In genomic region chr1:139494630-139495029, GRCm38 (mm10) we compare ENCODE assay signal across 27 mouse cellular contexts. TPM values are rescaled to one million over a fixed set of nuclear protein-coding genes. Genes with fewer than 3 reads are reported as not detected.
"Had no signal": no experiment of that assay in that cellular context is flagged by ENCODE, and none has a peak within 500 bp of the region (broad histone marks: within the 10 kb centered on the region; RNA-seq: fewer than 3 reads in every experiment).

No protein-coding gene starts in this region.

- H3K9ac ChIP-seq: kidney, embryonic 15.5 days; limb, embryonic 12.5 days; limb, embryonic 15.5 days; liver, embryonic 14.5 days; liver, postnatal 0 days; lung, embryonic 14.5 days; stomach, embryonic 15.5 days had no signal

- H3K4me3 ChIP-seq: kidney, embryonic 15.5 days; left cerebral cortex, adult 2 months; limb, embryonic 12.5 days; limb, embryonic 15.5 days; stomach, embryonic 15.5 days had no signal

- H3K9me3 ChIP-seq: kidney, embryonic 15.5 days; limb, embryonic 12.5 days; limb, embryonic 15.5 days; stomach, embryonic 15.5 days had no signal

- H3K27ac ChIP-seq: kidney, embryonic 15.5 days; left cerebral cortex, adult 2 months; limb, embryonic 12.5 days; limb, embryonic 15.5 days; liver, embryonic 14.5 days; macrophage; stomach, embryonic 15.5 days had no signal

- H3K27me3 ChIP-seq: kidney, embryonic 15.5 days; limb, embryonic 12.5 days; limb, embryonic 15.5 days; stomach, embryonic 15.5 days had no signal

- H3K4me1 ChIP-seq: kidney, embryonic 15.5 days; limb, embryonic 12.5 days; limb, embryonic 15.5 days; stomach, embryonic 15.5 days had no signal

- DNase-seq: kidney, adult 8-10 months; kidney, postnatal 10 days; kidney, postnatal 36 days; layer of hippocampus, postnatal 36 days; liver, postnatal 0 days; lung, embryonic 14.5 days; midbrain, embryonic 14.5 days; right cerebral cortex, adult 18-20 months; right cerebral cortex, postnatal 14 days; right cerebral cortex, postnatal 4 days; spleen, adult 18-20 months; thymus, postnatal 25 days had no signal

RNA-seq across cellular contexts. Expression of gene F13b, which starts 6.9 kb away (rescaled TPM):
- total RNA-seq: layer of hippocampus, adult 8-10 months; layer of hippocampus, postnatal 10 days; layer of hippocampus, postnatal 36 days; left cerebral cortex, adult 2 months; left cerebral cortex, postnatal 10 days; left cerebral cortex, postnatal 36 days; megakaryocyte, adult 5-6 weeks; midbrain, postnatal 0 days had no signal
- polyA plus RNA-seq: limb, embryonic 12.5 days; lung, embryonic 14.5 days; macrophage; midbrain, embryonic 14.5 days; midbrain, postnatal 0 days; neural tube, embryonic 11.5 days; neural tube, embryonic 14.5 days had no signal
